Mouse (Mus musculus): ENCODE results near the gene Tprn.

GRCm38 (mm10) chr2:25228431-25228889 is 34.0 kb upstream of the Tprn start:
- TF ChIP-seq POLR2A (IDR thresholded peaks at IDR 0.05; ENCODE audit: insufficient read depth, low read length) (peak; percentile 22), CTCF (IDR thresholded peaks at IDR 0.05; ENCODE audit: low read depth, low read length) (peak; percentile 89)

Data from ES-Bruce4 (cell line).